Mouse (Mus musculus) ES-CJ7 (cell line): ENCODE measurements around the gene S100a11.

Source experiments
- DNase-seq: peaks from one replicate; pipeline ENCODE4 v3.0.0; 2011; ENCODE audit warnings: low read depth, low spot score

The S100a11 gene

DNA sequence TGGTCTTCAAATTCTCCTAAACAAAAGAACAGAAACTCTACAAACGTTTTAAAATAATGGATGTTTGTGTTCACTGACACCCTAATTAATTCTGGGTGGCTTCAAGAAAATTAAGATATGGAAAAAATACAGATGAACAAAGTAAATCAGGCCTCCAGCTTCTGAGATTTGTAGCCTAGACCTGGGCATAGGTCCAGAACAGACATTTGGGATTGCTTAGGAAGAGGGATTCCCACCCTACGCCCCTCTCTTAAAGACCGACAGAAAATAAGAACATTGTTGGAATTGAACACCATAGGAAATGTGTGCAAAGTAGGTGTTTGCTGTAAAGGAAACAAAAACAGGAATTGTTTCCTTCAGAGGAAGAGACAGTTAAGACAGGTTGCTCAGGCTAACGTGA lies 37.2 kb downstream of the S100a11 start:
- no peak for DNase-seq

- DNase-seq: no peak
Observed at GRCm38 (mm10) chr3:93559961-93560360, 39.7 kb downstream of the S100a11 start.

GRCm38 (mm10) chr3:93562372-93562771 lies 42.1 kb downstream of the S100a11 start:
- no peak for DNase-seq

DNA sequence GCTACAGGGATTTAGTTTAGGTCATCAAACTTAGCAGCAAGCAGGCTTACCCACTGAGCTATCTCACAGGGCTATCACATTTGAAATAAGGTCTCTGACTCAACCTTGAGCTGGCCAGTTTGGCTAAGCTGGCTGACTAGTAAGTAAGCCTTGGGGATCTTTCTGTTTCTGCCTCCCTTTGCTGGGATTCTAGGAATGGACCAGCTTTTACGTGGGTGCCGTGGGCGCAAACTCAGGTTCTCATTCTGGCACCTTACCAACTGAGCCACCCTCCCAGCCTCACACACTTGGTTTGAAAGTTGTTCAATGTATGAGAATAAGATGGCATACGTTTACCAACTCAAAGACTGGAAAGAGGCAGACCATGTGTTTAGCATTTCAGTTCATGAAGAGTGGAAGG lies 42.9 kb downstream of the S100a11 start:
- DNase-seq: no peak

GRCm38 (mm10) chr3:93566892-93567291 lies 46.6 kb downstream of the S100a11 start:
- no peak for DNase-seq

DNA sequence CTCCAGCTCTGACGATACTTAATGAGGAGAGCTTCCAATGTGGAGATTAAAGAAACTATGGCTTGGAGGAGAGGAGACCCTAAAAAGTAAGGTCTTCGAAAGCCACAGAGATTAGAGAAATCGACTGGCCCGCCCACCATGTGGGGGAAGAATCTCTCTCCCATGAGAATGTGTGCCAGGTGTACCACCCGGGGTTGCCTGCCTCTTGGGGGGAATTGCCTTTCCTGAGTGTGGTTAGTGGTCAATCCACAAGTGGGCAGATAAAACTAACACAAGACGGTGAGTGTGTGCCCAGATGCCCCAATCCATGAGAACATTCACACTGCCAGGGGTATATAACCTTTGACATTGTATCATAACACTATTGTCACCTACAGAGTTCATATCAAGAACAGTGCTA lies 47.4 kb downstream of the S100a11 start:
- no peak for DNase-seq

GRCm38 (mm10) chr3:93568428-93569040 lies 48.2 kb downstream of the S100a11 start:
- no peak for DNase-seq

DNA sequence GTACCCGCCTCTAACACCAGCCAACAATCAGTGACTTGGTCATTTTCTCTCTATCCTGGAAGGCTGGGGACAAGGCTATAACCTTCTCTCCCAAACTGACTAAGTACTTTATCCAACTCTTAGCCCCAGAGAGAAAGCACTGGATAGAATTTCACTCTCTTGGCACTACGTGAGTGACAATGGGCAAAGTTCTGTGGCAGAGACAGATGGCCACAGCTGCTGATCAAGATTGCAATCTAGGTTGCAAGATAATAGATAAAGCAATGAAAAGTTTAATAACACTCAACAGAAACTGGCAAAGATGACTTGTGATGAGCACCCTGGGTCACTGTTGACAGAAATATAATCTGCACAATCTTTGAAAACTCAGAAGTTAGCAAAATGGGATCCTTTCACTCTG lies 48.8 kb downstream of the S100a11 start:
- DNase-seq: no peak

DNA sequence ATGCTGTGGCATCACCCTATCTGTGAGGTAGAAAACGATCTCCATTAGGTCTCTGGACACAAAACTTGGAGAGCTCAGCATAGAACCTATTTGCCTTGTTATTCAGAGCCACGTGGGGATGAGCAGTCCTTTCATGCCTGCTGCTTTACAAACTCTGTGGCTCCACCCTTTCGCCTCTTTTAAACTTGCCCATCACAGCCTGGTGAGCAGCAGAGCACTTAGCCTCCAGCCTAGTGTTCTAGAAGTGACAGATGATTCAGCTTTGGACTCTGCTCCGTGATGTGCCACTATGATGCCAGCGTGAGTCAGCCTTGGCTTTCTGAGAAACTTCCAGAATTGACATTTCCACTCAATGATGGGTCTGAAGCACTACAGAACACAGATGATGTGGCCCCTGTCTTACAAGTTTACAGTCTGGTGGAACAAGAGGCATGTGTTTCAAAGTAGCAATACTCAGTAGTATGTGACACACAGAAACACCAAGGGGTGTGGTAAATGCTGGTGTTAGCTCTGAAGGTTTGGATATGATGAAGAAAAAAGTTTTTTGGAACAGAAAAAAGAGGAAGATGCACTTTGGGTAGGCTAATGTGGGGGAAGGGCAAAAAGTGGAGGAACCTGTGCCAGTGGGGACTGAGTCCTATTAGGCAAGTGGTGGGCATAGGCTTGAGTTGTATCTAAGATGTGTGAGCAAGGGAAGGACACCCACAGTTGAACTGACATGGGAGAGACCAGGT lies 51.9 kb downstream of the S100a11 start:
- no peak for DNase-seq
